Mouse (Mus musculus): ENCODE data around the gene Gm42688.

GRCm38 (mm10) chr6:83087926-83088260 is 13.5 kb upstream of the Gm42688 start:
- no peak for TF ChIP-seq CTCF (IDR thresholded peaks at IDR 0.05; ENCODE audit: extremely low read depth, insufficient read length, insufficient replicate concordance, low read depth, low read length)
- no peak for TF ChIP-seq POLR2A (IDR thresholded peaks at IDR 0.05; ENCODE audit: low read depth, low read length)
